Mouse (Mus musculus) liver, embryonic 13.5 days (tissue): ENCODE results near the gene Sulf2. TPM values are rescaled to one million over a fixed set of nuclear protein-coding genes. Genes with fewer than 3 reads are reported as not detected.

Experiments used
- ATAC-seq: fragments of 200-750 bp; cut with Nextera tagmentation; 2 replicates; pipeline ENCODE4 v1.8.0; 2017; ENCODE audit warnings: low read depth, mild to moderate bottlenecking, moderate number of reproducible peaks, moderate library complexity
- DNase-seq: peaks from one replicate; pipeline ENCODE4 v3.0.0; 2022
- H3K27ac ChIP-seq: fragments of 300-500 bp; sonication (generic); 2 replicates; pipeline ENCODE4 v1.5.1; 2015; ENCODE audit warnings: moderate library complexity, mild to moderate bottlenecking, inconsistent platforms
- H3K27me3 ChIP-seq: fragments of 300-500 bp; sonication (generic); 2 replicates; pipeline ENCODE4 v1.6.1; 2015; ENCODE audit warnings: mild to moderate bottlenecking, inconsistent platforms
- H3K36me3 ChIP-seq: fragments of 300-500 bp; sonication (generic); 2 replicates; pipeline ENCODE4 v1.6.1; 2015; ENCODE audit warnings: mild to moderate bottlenecking, inconsistent platforms
- H3K4me1 ChIP-seq: fragments of 300-500 bp; sonication (generic); replicated peaks from 2 replicates; pipeline ENCODE4 v1.6.1; 2015; ENCODE audit warnings: inconsistent platforms
- H3K4me2 ChIP-seq: fragments of 300-500 bp; sonication (generic); 2 replicates; pipeline ENCODE4 v1.6.1; 2015; ENCODE audit warnings: inconsistent platforms, mild to moderate bottlenecking, moderate library complexity
- H3K4me3 ChIP-seq: fragments of 300-500 bp; sonication (generic); replicated peaks from 2 replicates; pipeline ENCODE4 v1.5.1; 2015; ENCODE audit warnings: mild to moderate bottlenecking, inconsistent platforms
- H3K9ac ChIP-seq: fragments of 300-500 bp; sonication (generic); 2 replicates; pipeline ENCODE4 v1.6.1; 2015; ENCODE audit warnings: mild to moderate bottlenecking, inconsistent platforms
- H3K9me3 ChIP-seq: fragments of 300-500 bp; sonication (generic); replicated peaks from 2 replicates; pipeline ENCODE4 v1.6.1; 2016; ENCODE audit warnings: inconsistent platforms
- WGBS: fragments of 180-500 bp; shearing (Covaris S2); methylation state at CpG from one replicate; pipeline ENCODE4 v1.1.7; 2015; ENCODE audit not compliant: insufficient replicate concordance; 5-methylcytosine and 5-hydroxymethylcytosine counted together
- polyA plus RNA-seq: library from polyadenylated mRNA; unstranded; fragments of >200 nt; fragmentation: Nextera tagmentation; extraction: Ambion mirVana; gene quantifications from 2 replicates; pipeline ENCODE4 v1.2.1, GENCODE M21; 2015

Gene Sulf2
- polyA plus RNA-seq, 1 experiment from 2014 or later: 2.9 TPM

- no peak overlapping the region for H3K9ac ChIP-seq
- H3K4me2 ChIP-seq: no peak overlapping the region
- 24% methylated on average over 3 of the region's 3 CpGs for WGBS
- H3K36me3 ChIP-seq: no peaks in the 10 kb centered on the region
- H3K9me3 ChIP-seq: no peaks in the 10 kb centered on the region
- ATAC-seq (no peak), DNase-seq (no peak)
- H3K27me3 ChIP-seq: no peaks in the 10 kb centered on the region
- no peak overlapping the region for H3K4me3 ChIP-seq
- H3K4me1 ChIP-seq: no peaks in the 10 kb centered on the region; the same call in 1 of the 2 replicates
- no peak overlapping the region for H3K27ac ChIP-seq
These were observed 19.7 kb upstream of the Sulf2 start for GRCm38 (mm10) chr2:166175145-166175544.

GRCm38 (mm10) chr2:166173169-166173568 lies 17.7 kb upstream of the Sulf2 start:
- Histone ChIP-seq H3K27ac (no peak overlapping the region), H3K4me3 (no peak overlapping the region), H3K27me3 (no peaks in the 10 kb centered on the region), H3K4me1 (no peaks in the 10 kb centered on the region), H3K36me3 (no peaks in the 10 kb centered on the region), H3K9me3 (no peaks in the 10 kb centered on the region), H3K9ac (no peak overlapping the region), H3K4me2 (no peak overlapping the region)
- DNase-seq: no peak
- ATAC-seq: no peak
- WGBS: 54% methylated on average over 5 of the region's 5 CpGs

- H3K9ac ChIP-seq: no peak overlapping the region
- H3K36me3 ChIP-seq: no peaks in the 10 kb centered on the region
- no peak overlapping the region for H3K27ac ChIP-seq
- 55% methylated on average over 7 of the region's 7 CpGs for WGBS
- H3K27me3 ChIP-seq: no peaks in the 10 kb centered on the region
- no peak overlapping the region for H3K4me3 ChIP-seq
- no peak overlapping the region for H3K4me2 ChIP-seq
- ATAC-seq (no peak), DNase-seq (no peak)
- no peaks in the 10 kb centered on the region for H3K4me1 ChIP-seq
- H3K9me3 ChIP-seq: no peaks in the 10 kb centered on the region
These were observed 14.7 kb upstream of the Sulf2 start for GRCm38 (mm10) chr2:166170173-166170572.

DNA sequence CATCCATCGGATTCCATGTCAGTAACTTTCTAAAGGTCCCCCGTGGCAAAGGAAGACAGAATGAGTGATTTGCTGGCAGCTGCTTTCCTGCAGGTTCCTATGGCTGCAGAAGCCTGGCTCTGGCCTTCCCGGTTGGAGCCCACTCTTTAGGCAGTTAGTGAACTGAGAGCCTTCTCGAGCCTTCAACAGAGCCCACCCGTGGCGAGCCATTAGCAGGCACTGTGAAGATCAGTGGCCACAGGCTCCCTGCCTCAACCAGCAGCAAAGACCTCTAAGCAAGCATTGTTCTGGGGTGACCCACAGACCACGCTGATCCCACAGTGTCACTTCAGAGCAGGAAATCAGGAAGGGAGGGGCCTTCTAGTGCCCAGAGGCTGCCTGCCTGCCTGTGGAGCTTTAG lies 13.4 kb upstream of the Sulf2 start:
- WGBS: 34% methylated on average over 7 of the region's 7 CpGs

DNA sequence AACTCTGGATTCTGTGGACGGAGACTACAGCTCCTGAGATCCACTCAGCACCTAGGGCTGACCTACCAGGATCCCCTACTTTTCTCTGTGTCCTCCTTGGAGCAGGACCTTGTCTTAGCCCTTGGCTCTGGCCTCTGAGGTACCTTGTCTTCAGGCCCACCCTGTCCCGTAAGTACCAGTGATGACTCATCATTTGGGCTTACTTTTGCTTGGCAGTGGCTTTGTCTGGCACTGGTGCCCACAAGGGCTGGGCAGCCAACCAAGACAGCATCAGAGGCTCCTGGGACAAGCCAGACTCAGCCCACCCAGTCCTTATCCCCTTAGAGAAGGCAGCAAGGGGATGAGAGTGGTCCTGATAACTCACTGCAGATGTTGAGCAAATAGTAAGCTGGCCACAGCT lies 11.9 kb upstream of the Sulf2 start:
- Histone ChIP-seq H3K9me3 (no peaks in the 10 kb centered on the region), H3K4me3 (no peak overlapping the region), H3K4me2 (no peak overlapping the region), H3K36me3 (no peaks in the 10 kb centered on the region), H3K4me1 (no peaks in the 10 kb centered on the region), H3K27me3 (no peaks in the 10 kb centered on the region), H3K9ac (no peak overlapping the region), H3K27ac (no peak overlapping the region)
- DNase-seq (no peak), ATAC-seq (no peak)
- WGBS: 64% methylated on average over 2 of the region's 2 CpGs

More for the DNA sequence above, 13.4 kb upstream of the Sulf2 start:
- Histone ChIP-seq H3K36me3 (no peaks in the 10 kb centered on the region), H3K4me2 (no peak overlapping the region), H3K9ac (no peak overlapping the region), H3K4me1 (no peaks in the 10 kb centered on the region), H3K9me3 (no peaks in the 10 kb centered on the region), H3K4me3 (no peak overlapping the region), H3K27ac (no peak overlapping the region), H3K27me3 (no peaks in the 10 kb centered on the region)
- DNase-seq (no peak), ATAC-seq (no peak)

DNA sequence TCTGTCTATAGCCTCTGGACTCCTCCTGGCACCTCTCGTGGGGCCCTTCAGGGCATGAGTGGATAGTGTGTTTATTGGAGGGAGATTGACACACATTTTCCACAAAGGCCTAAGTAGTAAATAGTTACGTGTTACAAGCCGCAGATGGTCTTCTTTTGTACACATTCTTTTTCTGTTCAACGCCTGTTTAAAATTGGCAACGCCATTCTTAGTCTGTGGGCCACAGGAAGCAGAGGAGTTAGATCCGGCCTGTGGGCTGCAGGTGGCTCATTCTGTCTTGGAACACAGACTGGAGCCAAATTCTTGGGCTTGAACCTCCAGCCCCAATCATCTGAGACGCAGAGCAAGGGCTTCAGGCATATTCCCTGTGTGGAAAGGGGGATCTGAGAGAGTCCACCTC lies 9.9 kb upstream of the Sulf2 start:
- H3K36me3 ChIP-seq: no peaks in the 10 kb centered on the region
- ATAC-seq: no peak
- no peak overlapping the region for H3K4me2 ChIP-seq
- no peak for DNase-seq
- H3K9me3 ChIP-seq: no peaks in the 10 kb centered on the region
- no peaks in the 10 kb centered on the region for H3K27me3 ChIP-seq
- no peaks in the 10 kb centered on the region for H3K4me1 ChIP-seq
- no peak overlapping the region for H3K27ac ChIP-seq
- no peak overlapping the region for H3K4me3 ChIP-seq
- no peak overlapping the region for H3K9ac ChIP-seq
- WGBS: 69% methylated on average over 7 of the region's 7 CpGs

DNA sequence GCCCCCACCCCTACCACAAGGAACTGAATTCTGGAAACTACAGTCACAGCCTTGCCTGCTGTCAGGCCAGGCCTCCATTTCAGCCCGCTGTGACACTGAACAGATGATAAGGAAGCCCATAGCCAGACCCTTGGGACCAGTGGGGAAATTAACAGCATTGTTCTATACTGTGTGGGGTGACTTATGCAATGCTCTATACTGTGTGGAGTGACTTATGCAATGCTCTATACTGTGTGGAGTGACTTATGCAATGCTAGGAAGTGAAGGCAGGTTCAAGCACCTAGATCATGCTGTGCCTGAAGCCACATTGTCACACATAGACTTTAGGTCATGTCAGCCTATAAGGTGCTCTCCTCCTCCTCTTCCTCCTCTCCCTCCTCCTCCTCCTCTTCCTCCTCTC lies 9.1 kb upstream of the Sulf2 start:
- no peak overlapping the region for H3K9ac ChIP-seq
- no peaks in the 10 kb centered on the region for H3K9me3 ChIP-seq
- H3K27ac ChIP-seq: no peak overlapping the region
- ATAC-seq (no peak), DNase-seq (no peak)
- no peaks in the 10 kb centered on the region for H3K36me3 ChIP-seq
- no peak overlapping the region for H3K4me2 ChIP-seq
- WGBS: 50% methylated on average over 1 of the region's 1 CpGs
- H3K4me3 ChIP-seq: no peak overlapping the region
- no peaks in the 10 kb centered on the region for H3K27me3 ChIP-seq
- H3K4me1 ChIP-seq: no peaks in the 10 kb centered on the region

DNA sequence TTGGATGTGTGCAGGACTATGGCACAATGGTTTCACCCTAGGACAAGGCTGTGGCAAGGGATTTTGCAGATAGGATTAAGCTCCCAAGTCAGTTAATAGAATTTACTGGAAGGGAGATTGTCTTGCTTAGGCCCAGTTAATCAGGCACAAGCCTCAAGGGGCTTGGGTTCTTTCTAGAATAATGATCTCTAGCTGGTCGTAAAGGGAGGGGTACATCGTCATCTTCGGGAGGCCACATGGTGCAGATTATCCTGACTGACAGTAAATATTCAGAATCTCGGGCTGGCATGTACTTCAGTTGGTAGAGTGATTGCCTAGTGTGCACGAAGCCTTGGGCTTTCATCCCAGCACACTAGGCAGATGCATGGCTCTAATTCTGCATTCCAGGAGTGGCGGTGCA lies 8.5 kb upstream of the Sulf2 start:
- Histone ChIP-seq H3K4me2 (no peak overlapping the region), H3K27me3 (no peaks in the 10 kb centered on the region), H3K4me3 (no peak overlapping the region), H3K9ac (no peak overlapping the region), H3K27ac (no peak overlapping the region), H3K4me1 (no peaks in the 10 kb centered on the region), H3K36me3 (no peaks in the 10 kb centered on the region), H3K9me3 (no peaks in the 10 kb centered on the region)
- WGBS: 63% methylated on average over 6 of the region's 6 CpGs
- ATAC-seq (no peak), DNase-seq (no peak)

- DNase-seq (no peak), ATAC-seq (no peak)
- H3K9me3 ChIP-seq: no peaks in the 10 kb centered on the region
- H3K27me3 ChIP-seq: no peaks in the 10 kb centered on the region
- WGBS: 64% methylated on average over 5 of the region's 5 CpGs
- H3K4me1 ChIP-seq: no peaks in the 10 kb centered on the region
- no peak overlapping the region for H3K4me3 ChIP-seq
- H3K4me2 ChIP-seq: no peak overlapping the region
- no peaks in the 10 kb centered on the region for H3K36me3 ChIP-seq
- H3K27ac ChIP-seq: no peak overlapping the region
- H3K9ac ChIP-seq: no peak overlapping the region
These were observed 7.8 kb upstream of the Sulf2 start for GRCm38 (mm10) chr2:166163252-166163651.

GRCm38 (mm10) chr2:166162160-166162559 lies 6.7 kb upstream of the Sulf2 start:
- Histone ChIP-seq H3K36me3 (no peaks in the 10 kb centered on the region), H3K4me3 (no peak overlapping the region), H3K27ac (no peak overlapping the region), H3K4me2 (no peak overlapping the region), H3K9me3 (no peaks in the 10 kb centered on the region), H3K9ac (no peak overlapping the region), H3K4me1 (no peaks in the 10 kb centered on the region), H3K27me3 (peaks cover 5% of the 10 kb centered on the region)
- no peak for DNase-seq
- 55% methylated on average over 5 of the region's 5 CpGs for WGBS
- no peak for ATAC-seq

DNA sequence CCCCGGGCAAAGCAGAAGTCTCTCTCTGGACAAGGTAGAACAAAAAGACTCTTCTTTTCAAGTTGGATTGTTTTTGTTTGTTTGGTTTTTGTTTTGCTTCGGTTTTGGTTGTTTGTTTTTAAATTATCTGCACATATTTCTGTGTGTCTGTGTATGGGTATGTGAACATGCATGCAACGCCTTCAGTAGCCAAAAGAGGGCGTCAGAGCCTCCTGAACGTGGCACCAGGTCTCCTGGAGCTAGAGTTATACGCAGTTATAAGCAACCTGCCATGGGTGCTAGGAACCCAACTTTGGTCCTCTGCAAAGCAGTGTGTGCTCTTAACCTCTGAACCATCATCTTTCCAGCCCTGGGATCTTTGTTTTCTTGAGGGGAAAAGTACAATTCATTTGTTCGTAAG lies 3.8 kb upstream of the Sulf2 start:
- Histone ChIP-seq H3K27me3 (peaks cover 33% of the 10 kb centered on the region), H3K9ac (no peak overlapping the region), H3K4me1 (0 out of 2 replicates have a peak, but pooled peaks cover 2% of the 10 kb centered on the region), H3K27ac (no peak overlapping the region), H3K9me3 (no peaks in the 10 kb centered on the region), H3K36me3 (no peaks in the 10 kb centered on the region), H3K4me3 (no peak overlapping the region), H3K4me2 (no peak overlapping the region)
- no peak for ATAC-seq
- no peak for DNase-seq
- 74% methylated on average over 7 of the region's 7 CpGs for WGBS

- Histone ChIP-seq H3K4me3 (no peak overlapping the region), H3K27ac (no peak overlapping the region), H3K9me3 (no peaks in the 10 kb centered on the region), H3K27me3 (peaks cover 46% of the 10 kb centered on the region), H3K4me1 (peaks cover 8% of the 10 kb centered on the region; the same call in 1 of the 2 replicates), H3K4me2 (no peak overlapping the region), H3K36me3 (no peaks in the 10 kb centered on the region), H3K9ac (no peak overlapping the region)
- 64% methylated on average over 12 of the region's 12 CpGs for WGBS
- DNase-seq: no peak
- ATAC-seq: no peak
These were observed 2.5 kb upstream of the Sulf2 start for GRCm38 (mm10) chr2:166157767-166158561.
